Mouse (Mus musculus): ENCODE data around the gene Ctnnd2.

GRCm38 (mm10) chr15:30371151-30371550, 198.8 kb downstream of the Ctnnd2 start:
- TF ChIP-seq CTCF (conservative IDR thresholded peaks at IDR 0.05; ENCODE audit: insufficient read depth, insufficient read length, low read depth, low read length) (no peak), POLR2A (IDR thresholded peaks at IDR 0.05; ENCODE audit: low read depth, low read length) (no peak)
